Mouse (Mus musculus): ENCODE measurements around the gene Ecm2. TPM values are rescaled to one million over a fixed set of nuclear protein-coding genes. Genes with fewer than 3 reads are reported as not detected.

Gene Ecm2
- total and polyA plus RNA-seq, 3 experiments, result 0.04 to 0.14 TPM; not detected in 1

- in situ Hi-C loops (cut with MboI; ENCODE audit: low pct_ligation_motif_present, low pct_unique_long_range_greater_than_20kb, low sequenced_read_pairs), result no loop called here
- DNase-seq (ENCODE audit: extremely low read depth), result no peak
- Histone ChIP-seq H3K36me3 (replicated peaks in 1 of 2; ENCODE audit: control insufficient read depth in 1 of 2, insufficient read depth in 1 of 2, low read length in 1 of 2) (peaks cover 0 to 2% of the 10 kb centered on the region in 2 experiments), H3K79me2 (replicated peaks; ENCODE audit: control insufficient read depth, extremely low read depth, insufficient read depth, poor library complexity, severe bottlenecking) (no peaks in the 10 kb centered on the region), H3K9ac (ENCODE audit: insufficient read depth, low read depth) (no peak overlapping the region), H3K27me3 (replicated peaks) (no peaks in the 10 kb centered on the region), H3K27ac (ENCODE audit: insufficient read depth, low read depth) (no peak overlapping the region), H3K9me3 (replicated peaks; ENCODE audit: low read length) (no peaks in the 10 kb centered on the region), H3K4me1 (ENCODE audit: control insufficient read depth in 1 of 2, insufficient read depth in 2 of 2) (no peaks in the 10 kb centered on the region), H3K4me3 (replicated peaks in 1 of 3; ENCODE audit: low read depth in 2 of 3, low read length in 2 of 3, poor library complexity in 1 of 3) (no peak overlapping the region), H3K4me2 (ENCODE audit: insufficient read depth, low read depth, poor library complexity, severe bottlenecking) (no peak overlapping the region)
- dilution Hi-C loops (cut with MboI; ENCODE audit: extremely low pct_ligation_motif_present, extremely low pct_unique_long_range_greater_than_20kb, low sequenced_read_pairs), result no loop called here
- TF ChIP-seq POLR2A (IDR thresholded peaks at IDR 0.05; ENCODE audit: low read depth, low read length) (no peak), ZMIZ1 (IDR thresholded peaks at IDR 0.05; ENCODE audit: low read depth, low read length) (no peak), NELFE (IDR thresholded peaks at IDR 0.05; ENCODE audit: low read depth, low read length) (no peak), CTCF (conservative IDR thresholded peaks at IDR 0.05 in 1 of 2, IDR thresholded peaks at IDR 0.05 in 1 of 2; ENCODE audit: low read depth in 2 of 2, low read length in 2 of 2) (no peak), SIN3A (IDR thresholded peaks at IDR 0.05; ENCODE audit: low read length) (no peak), JUN (IDR thresholded peaks at IDR 0.05; ENCODE audit: insufficient read depth, low read depth, low read length) (no peak), CHD1 (IDR thresholded peaks at IDR 0.05; ENCODE audit: low read depth, low read length) (no peak), TCF12 (IDR thresholded peaks at IDR 0.05; ENCODE audit: low read depth, low read length) (no peak), NRF1 (IDR thresholded peaks at IDR 0.05; ENCODE audit: low read depth, low read length) (no peak), BHLHE40 (IDR thresholded peaks at IDR 0.05; ENCODE audit: low read depth, low read length) (no peak), ELF1 (IDR thresholded peaks at IDR 0.05; ENCODE audit: low read depth, low read length) (no peak), USF1 (IDR thresholded peaks at IDR 0.05; ENCODE audit: low read depth, low read length) (no peak), MEF2A (IDR thresholded peaks at IDR 0.05; ENCODE audit: borderline replicate concordance, low read depth, low read length) (no peak)
Observed at GRCm38 (mm10) chr13:49478851-49479374, 25.7 kb upstream of the Ecm2 start.

GRCm38 (mm10) chr13:49479399-49479798, 25.2 kb upstream of the Ecm2 start:
- in situ Hi-C loops (cut with MboI; ENCODE audit: low pct_ligation_motif_present, low pct_unique_long_range_greater_than_20kb, low sequenced_read_pairs), result no loop called here
- Histone ChIP-seq H3K36me3 (replicated peaks in 1 of 2; ENCODE audit: control insufficient read depth in 1 of 2, insufficient read depth in 1 of 2, low read length in 1 of 2) (no peaks in the 10 kb centered on the region), H3K27me3 (replicated peaks) (no peaks in the 10 kb centered on the region), H3K27ac (ENCODE audit: insufficient read depth, low read depth) (no peak overlapping the region), H3K79me2 (replicated peaks; ENCODE audit: control insufficient read depth, extremely low read depth, insufficient read depth, poor library complexity, severe bottlenecking) (no peaks in the 10 kb centered on the region), H3K4me2 (ENCODE audit: insufficient read depth, low read depth, poor library complexity, severe bottlenecking) (no peak overlapping the region), H3K4me3 (replicated peaks in 1 of 3; ENCODE audit: low read depth in 2 of 3, low read length in 2 of 3, poor library complexity in 1 of 3) (no peak overlapping the region), H3K4me1 (ENCODE audit: control insufficient read depth in 1 of 2, insufficient read depth in 2 of 2) (no peaks in the 10 kb centered on the region), H3K9me3 (replicated peaks; ENCODE audit: low read length) (no peaks in the 10 kb centered on the region), H3K9ac (ENCODE audit: insufficient read depth, low read depth) (no peak overlapping the region)
- DNase-seq (ENCODE audit: extremely low read depth), result no peak
- no peak for TF ChIP-seq ELF1 (IDR thresholded peaks at IDR 0.05; ENCODE audit: low read depth, low read length)
- TF ChIP-seq ZC3H11A (IDR thresholded peaks at IDR 0.05; ENCODE audit: low read depth, low read length), result no peak
- no peak for TF ChIP-seq NRF1 (IDR thresholded peaks at IDR 0.05; ENCODE audit: low read depth, low read length)
- TF ChIP-seq MXI1 (IDR thresholded peaks at IDR 0.05; ENCODE audit: low read depth, low read length), result no peak
- TF ChIP-seq BHLHE40 (IDR thresholded peaks at IDR 0.05; ENCODE audit: low read depth, low read length), result no peak
- no peak for TF ChIP-seq SMC3 (IDR thresholded peaks at IDR 0.05; ENCODE audit: low read depth, low read length)
- TF ChIP-seq EP300 (IDR thresholded peaks at IDR 0.05; ENCODE audit: low read length), result no peak
- TF ChIP-seq ETS1 (conservative IDR thresholded peaks at IDR 0.05; ENCODE audit: low read depth, low read length), result no peak
- TF ChIP-seq PAX5 (IDR thresholded peaks at IDR 0.05; ENCODE audit: low read length), result no peak
- TF ChIP-seq JUN (IDR thresholded peaks at IDR 0.05; ENCODE audit: insufficient read depth, low read depth, low read length), result no peak
- no peak for TF ChIP-seq CTCF (conservative IDR thresholded peaks at IDR 0.05 in 1 of 2, IDR thresholded peaks at IDR 0.05 in 1 of 2; ENCODE audit: low read depth in 2 of 2, low read length in 2 of 2)
- no peak for TF ChIP-seq USF1 (IDR thresholded peaks at IDR 0.05; ENCODE audit: low read depth, low read length)
- TF ChIP-seq SIN3A (IDR thresholded peaks at IDR 0.05; ENCODE audit: low read length), result no peak
- no peak for TF ChIP-seq RCOR1 (conservative IDR thresholded peaks at IDR 0.05; ENCODE audit: low read depth, low read length)
- no peak for TF ChIP-seq NELFE (IDR thresholded peaks at IDR 0.05; ENCODE audit: low read depth, low read length)
- no peak for TF ChIP-seq MAFK (IDR thresholded peaks at IDR 0.05; ENCODE audit: insufficient replicate concordance, low read length)
- TF ChIP-seq MAX (IDR thresholded peaks at IDR 0.05; ENCODE audit: low read length), result no peak
- dilution Hi-C loops (cut with MboI; ENCODE audit: extremely low pct_ligation_motif_present, extremely low pct_unique_long_range_greater_than_20kb, low sequenced_read_pairs), result no loop called here

Data from CH12.LX (cell line).